Mouse (Mus musculus) C2C12 (cell line): ENCODE data around the gene Cacna2d3.

Experiments
- CTCF ChIP-seq: IDR thresholded peaks from one replicate; pipeline ENCODE4 v1.5.1; 2011; ENCODE audit not compliant: control insufficient read depth, insufficient read depth, insufficient read length
- MYOD1 ChIP-seq: IDR thresholded peaks from one replicate; pipeline ENCODE4 v1.6.1; 2011; ENCODE audit warnings: low read depth; ENCODE audit not compliant: control insufficient read depth, insufficient read length

GRCm38 (mm10) chr14:29260621-29261020 lies 461.0 kb downstream of the Cacna2d3 start:
- TF ChIP-seq CTCF (no peak), MYOD1 (no peak)
